Mouse (Mus musculus) brain, adult 2 months (tissue): ENCODE measurements at regions not wholly inside any gene's neighbourhood (a gene's known extent, or its start where the extent isn't known, plus 50 kb on each side); places are given as distances from the start of the nearest gene placed in this dataset.

Experiments used
- DNase-seq: peaks from one replicate; pipeline ENCODE4 v3.0.0; 2011; ENCODE audit warnings: low read depth, low spot score

GRCm38 (mm10) chr8:8219701-8220394, 441.2 kb downstream of the Efnb2 start:
- no peak for DNase-seq

DNA sequence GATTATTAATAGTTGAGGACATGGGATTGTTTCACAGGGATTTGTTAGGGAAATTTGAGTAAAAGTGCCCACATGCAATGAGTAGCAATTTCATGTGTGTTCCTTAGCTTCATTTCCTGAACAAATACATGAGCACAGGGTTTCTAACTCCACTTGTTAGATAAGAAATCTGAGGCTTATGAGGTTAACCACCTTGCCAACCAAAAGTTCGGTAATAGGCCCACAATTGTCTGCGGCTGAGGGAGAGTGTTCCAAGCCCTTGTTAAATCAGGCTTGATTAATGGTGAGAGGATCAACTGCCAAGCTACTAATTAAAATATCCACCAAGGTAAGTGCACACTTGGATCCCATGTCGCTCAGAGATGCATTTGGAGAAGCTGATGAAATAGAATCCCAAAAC, 468.0 kb downstream of the Efnb2 start:
- no peak for DNase-seq

- peak; percentile 9 for DNase-seq
Observed at GRCm38 (mm10) chr8:8186046-8186445, 475.0 kb downstream of the Efnb2 start.

- no peak for DNase-seq
Observed at GRCm38 (mm10) chr8:8183233-8183622, 477.8 kb downstream of the Efnb2 start.

DNA sequence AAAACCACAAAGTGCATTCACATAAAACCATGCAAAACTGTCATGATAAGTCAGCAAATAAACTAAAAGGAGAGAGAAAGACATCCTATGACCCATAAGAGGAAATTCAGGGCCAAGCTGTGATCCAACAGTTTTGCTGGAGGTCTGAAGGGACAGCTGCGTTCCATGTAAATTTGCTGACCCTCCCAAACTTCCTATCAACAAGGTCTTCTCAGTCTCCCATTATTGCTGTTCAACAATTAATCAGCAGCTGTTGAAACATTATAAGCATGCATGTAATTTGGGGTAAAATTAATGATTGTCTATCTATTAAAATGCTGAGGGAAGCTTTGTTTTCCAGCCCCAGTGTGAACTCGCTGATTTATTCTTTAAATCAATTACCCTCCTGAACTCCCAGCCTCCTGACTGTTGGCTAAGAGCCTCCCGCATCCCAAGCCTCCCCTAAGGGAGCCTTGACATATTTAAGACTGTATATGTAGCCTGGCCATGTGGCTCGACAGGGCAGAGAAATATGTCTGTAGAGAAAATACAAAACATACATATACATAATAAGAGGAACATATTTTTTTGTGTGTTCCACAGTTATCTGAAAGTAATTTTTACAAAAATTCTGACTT, 478.3 kb downstream of the Efnb2 start:
- no peak for DNase-seq

GRCm38 (mm10) chr8:8182108-8182507, 478.9 kb downstream of the Efnb2 start:
- no peak for DNase-seq

DNA sequence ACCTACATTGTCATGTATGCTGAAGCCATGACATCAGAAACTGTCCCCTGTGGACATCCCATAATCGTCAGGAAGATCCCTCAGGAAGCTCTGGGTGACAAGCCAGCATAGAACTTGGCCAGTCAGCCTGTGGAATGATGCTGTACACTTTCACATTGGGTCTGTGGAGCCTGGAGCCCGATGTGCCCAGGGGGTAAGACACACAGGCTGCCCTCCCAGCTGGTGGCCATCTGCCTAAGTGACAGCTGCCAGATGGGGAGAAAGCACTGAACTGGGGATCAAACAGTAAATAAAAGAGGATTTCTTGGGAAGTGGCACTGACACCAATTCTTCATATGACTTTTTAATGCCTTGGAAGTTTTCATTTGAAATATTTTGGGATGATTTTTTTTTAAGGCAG, 486.8 kb downstream of the Efnb2 start:
- DNase-seq, result peak; percentile 6

DNA sequence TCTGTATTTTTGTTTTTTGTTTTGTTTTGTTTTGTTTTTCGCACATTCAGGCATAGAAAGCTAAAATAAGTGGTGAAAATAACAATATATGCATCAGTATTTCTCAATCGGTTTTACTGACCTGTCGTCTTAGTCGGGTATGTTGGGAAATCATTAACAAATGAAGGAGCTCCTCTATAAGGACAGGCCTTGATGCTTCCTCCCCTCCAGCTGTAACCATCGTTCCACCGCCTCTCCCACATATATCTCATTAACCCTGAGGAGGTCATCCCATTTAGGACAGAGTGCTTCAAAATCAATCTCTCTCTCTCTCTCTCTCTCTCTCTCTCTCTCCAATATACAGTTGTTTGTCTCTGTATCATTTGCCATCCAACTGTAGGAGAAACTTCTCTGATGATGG, 492.4 kb downstream of the Efnb2 start:
- DNase-seq, result no peak

DNA sequence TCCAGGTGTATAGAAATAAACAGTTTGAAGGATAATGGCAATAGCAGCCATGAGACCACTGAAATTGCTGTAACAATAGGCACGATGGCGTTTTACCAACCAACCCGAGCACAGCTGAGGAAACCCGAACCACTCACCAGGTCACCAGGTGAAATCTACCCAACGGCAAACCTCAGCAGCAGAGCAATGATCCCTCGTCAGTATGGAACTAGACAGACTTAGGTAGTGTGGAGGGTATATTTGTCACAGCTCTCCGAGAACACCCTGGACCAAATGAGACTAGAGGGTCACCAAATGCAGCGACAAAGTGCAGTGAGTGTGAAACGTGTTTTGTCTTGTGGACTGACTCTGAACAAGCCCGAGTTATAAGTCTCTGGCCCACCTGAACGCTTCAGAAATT, 492.8 kb downstream of the Efnb2 start:
- DNase-seq, result no peak

DNA sequence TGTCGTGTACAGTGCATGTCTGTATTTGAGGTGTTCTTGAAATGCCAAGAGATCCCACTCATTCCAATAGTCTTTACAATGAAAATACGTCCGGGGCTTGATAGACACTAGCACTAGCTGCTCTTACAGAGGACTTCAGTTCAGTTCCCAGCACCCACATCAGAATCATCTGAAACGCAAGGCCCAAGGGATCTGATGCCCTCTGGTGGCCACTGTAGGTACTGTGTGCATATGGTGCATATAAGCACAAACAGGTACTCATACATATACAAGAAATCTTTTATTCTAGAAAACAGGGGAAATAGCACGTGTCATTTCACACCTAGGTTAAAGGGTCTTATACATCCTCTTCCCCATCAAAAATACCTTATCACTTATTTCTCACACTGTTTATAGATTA, 513.5 kb downstream of the Efnb2 start:
- DNase-seq, result no peak

DNA sequence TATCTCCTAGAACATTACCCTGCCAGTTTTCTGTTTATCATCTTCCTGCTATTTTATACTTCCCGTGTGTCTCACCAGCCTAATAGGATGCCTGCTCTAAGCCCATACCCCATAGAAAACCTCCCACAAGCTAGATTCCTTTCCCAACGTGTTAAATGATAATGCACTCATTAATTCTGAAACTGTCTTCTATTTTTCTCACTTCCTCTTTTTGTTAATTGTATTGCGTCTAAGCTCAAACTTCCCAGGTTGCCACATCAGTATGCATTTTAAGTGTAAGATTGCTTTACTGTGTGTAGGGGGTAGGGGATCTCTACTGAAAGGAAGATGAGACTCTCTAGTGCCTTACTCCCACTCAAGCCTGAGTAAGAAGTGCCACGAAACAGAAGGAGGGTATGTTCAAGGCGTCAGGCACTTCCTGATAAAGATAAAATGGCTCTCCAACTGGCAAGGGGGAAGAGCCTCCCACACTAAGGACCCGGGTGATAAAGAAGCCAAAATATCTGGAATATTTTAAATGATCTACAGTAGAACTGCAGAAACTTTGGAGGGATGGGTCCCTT, 518.0 kb downstream of the Efnb2 start:
- peak; percentile 72 for DNase-seq

DNA sequence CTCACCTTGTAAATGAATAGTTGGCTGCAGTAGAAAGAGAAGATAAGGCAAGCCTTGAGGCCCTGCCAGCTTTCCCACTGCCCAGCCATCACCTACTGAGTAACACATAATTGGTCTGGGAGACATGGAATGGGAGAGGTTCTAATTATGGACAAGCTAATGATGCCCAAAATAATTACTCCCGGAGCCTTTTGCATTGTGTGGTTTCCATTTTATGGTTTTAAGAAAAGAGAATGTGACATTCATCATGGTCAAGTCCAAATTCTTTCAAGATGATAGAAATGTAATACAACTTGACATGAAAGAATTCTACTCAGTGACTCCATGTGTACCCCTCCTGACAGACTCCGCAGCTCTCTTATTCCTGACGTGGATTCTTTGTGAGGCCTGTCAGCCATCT, 518.6 kb downstream of the Efnb2 start:
- no peak for DNase-seq

- no peak for DNase-seq
Observed at GRCm38 (mm10) chr8:8139720-8140119, 521.3 kb downstream of the Efnb2 start.

DNA sequence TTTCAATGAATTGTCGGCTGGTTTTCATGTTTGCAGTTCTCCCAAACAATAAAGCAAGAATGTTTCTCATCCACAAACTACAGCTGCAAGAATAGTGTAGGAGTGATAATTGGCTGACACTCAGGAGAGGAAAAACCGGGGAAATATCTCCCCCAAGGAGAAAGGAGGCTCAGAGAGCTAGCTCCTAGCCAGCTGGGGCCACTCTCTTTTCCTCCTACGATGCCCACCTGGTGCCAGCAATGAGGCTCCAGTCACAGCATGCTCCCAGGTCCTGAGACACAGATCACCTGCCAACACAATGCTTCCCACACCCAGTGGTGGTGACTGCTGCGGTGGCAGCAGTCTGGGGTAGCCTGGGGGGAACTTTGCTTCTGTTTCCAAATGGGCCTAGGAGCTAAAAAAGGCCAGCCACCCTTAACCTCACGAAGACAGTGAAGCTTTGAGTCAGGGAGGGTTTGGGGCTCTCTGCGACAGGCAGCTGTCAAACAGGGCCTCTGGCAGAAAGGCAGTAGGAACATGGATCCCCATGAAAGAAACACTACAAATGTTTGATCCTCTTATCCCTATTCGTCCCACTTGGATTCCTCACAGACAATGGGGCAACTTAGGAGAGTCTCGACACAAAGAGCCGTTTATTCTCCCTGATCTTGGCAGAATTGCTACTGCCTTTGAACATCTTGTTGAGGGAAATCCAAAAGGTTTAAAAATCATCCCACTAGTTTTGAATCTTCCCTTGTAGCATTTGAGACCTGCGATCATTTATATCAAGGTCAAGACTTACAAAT, 527.8 kb downstream of the Efnb2 start:
- DNase-seq, result peak; percentile 75

DNA sequence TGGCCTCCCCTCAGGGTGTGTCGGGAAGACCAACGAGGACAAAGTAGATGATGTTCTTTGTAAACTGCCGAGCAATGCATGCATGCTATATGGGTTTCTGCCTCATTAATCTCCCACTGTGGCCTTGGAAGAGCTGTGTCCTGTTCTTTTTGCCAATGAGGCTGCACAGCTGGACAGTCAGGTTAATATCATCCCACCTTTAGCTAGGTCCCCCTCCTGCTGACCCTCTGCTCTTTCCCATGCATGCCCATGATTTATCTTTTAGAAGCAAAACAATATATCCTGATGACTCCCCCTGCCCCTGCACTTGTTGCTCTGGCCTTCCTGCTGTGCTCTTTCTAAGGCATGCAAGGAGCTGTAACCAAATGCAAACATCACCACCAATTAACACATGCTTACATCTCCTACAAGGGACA, 529.1 kb downstream of the Efnb2 start:
- no peak for DNase-seq

DNA sequence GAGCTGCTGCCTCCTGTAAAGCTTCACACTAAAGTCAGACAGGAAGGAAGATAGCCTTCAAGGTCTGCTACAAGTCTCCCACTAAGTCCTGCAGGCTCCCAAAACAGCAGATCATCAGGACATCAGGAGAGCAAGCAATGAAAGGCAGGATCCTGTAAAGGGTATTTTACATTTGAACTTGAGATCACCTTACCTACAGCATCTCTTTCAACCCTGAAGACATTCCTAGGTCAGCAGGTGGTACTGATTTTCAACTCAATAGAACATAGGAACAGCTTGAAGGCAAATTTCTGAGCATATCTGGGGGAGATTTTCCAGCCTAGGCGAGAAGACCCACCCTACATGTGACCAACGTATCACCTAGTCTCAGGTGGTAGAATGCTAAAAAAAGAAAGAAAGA, 530.2 kb downstream of the Efnb2 start:
- no peak for DNase-seq

DNA sequence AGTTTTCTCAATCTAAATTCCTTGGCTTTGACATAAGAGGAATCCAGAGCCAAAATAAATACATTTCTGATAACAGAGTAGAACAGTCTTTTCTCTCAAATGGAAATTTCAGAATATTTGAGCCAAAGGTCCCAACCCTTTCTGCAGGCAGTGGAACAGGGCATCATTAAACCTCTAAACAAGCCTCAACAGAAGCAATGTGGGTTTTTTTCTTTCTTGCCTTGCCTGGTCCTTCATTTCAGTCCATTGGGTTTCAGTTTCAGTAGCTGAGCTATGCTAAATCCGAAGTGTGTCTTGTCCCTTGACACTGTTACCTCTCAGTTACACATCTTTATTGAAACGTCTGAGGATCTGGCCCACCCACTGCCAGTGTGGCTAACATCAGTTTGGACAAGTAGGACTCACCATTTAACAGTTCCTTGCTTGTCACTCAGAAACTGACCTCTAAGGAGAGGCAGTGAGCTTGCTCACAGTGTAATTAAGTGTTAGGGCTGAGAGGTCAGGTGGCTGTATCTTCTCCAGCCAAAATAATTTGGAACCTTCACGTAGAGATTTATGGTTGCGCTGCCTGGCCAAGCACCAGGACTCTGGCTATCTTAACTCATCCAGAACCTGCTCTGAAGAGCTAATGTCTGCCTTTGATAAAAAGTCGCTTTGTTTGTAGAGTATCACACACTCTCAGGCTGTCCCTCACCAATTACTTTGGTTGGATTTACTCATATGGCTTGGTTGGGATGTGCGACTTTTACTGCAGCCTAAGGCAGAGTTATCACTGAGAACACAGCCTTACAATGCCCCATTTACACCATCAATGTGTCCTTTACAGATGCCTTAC, 545.2 kb downstream of the Efnb2 start:
- DNase-seq, result no peak

- no peak for DNase-seq
Observed at GRCm38 (mm10) chr8:8114604-8115003, 546.4 kb downstream of the Efnb2 start.

- DNase-seq, result no peak
Observed at GRCm38 (mm10) chr8:8109785-8110350, 551.2 kb downstream of the Efnb2 start.

DNA sequence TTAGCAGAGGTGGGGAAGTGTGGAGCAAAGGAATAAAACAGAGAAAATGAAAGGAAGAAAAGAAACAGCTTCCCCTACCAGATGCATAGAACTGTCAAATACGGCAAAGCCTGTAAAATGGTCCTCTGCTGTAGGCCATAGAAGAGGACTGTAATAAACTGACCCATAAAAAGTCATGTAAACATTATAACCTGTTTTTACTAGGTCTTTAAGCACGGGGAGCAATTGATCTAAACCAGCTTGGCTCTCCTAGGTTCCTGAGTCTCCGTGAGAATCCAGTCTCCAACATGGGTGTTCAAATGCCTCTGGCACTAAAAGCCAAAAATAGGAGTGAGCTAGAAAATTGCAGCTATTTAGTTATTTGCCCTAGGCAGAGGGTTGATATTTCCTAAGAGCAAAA, 557.5 kb downstream of the Efnb2 start:
- DNase-seq, result no peak

DNA sequence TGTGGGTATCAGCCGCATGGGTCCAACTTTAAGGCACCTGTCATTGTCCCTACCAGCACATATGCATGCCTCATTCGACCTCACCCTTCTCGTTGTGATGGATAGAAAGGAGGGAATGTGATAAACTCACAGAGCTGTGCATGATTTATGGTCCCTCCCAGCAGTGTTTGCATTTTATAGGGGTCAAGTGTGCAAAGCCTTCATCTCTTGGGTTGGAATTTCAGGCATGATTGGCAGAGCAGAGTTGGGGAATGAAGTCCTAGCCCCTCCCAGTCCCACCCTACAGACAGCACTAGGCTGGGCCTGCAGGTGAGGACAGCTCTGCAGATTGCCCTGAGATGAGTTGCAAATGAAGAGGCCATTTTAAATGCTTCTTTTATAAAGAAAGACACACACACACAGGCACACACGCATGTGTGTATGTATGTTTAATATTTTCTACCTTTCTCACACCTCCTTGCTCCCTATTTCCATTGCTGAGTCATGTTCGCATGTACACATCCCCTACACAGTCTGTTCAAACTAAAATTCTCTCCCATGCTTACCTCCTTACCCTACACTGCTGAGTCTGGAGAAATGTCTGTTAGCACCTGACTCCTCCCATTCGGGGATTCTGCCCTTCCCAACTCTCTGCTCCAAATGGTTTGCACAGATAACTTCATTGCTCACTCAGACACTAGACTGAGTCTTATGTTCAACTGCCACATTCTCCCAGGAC, 558.9 kb downstream of the Efnb2 start:
- no peak for DNase-seq
